Mouse (Mus musculus) midbrain, embryonic 12.5 days (tissue): ENCODE data around the gene Kif16b. TPM values are rescaled to one million over a fixed set of nuclear protein-coding genes. Genes with fewer than 3 reads are reported as not detected.

Experiments used
- ATAC-seq: fragments of 200-750 bp; cut with Nextera tagmentation; 2 replicates; pipeline ENCODE4 v1.8.0; 2017; ENCODE audit warnings: low read depth, moderate TSS enrichment, moderate library complexity; ENCODE audit not compliant: low FRiP score
- H3K27ac ChIP-seq: fragments of 300-500 bp; sonication (generic); replicated peaks from 2 replicates; pipeline ENCODE4 v1.5.1; 2016; ENCODE audit warnings: mild to moderate bottlenecking
- H3K27me3 ChIP-seq: fragments of 300-500 bp; sonication (generic); 2 replicates; pipeline ENCODE4 v1.6.1; 2016; ENCODE audit warnings: mild to moderate bottlenecking
- H3K36me3 ChIP-seq: fragments of 300-500 bp; sonication (generic); 2 replicates; pipeline ENCODE4 v1.6.1; 2016
- H3K4me1 ChIP-seq: fragments of 300-500 bp; sonication (generic); 2 replicates; pipeline ENCODE4 v1.6.1; 2016
- H3K4me2 ChIP-seq: fragments of 300-500 bp; sonication (generic); replicated peaks from 2 replicates; pipeline ENCODE4 v1.6.1; 2016; ENCODE audit warnings: mild to moderate bottlenecking, moderate library complexity
- H3K4me3 ChIP-seq: fragments of 300-500 bp; sonication (generic); 2 replicates; pipeline ENCODE4 v1.5.1; 2016; ENCODE audit warnings: mild to moderate bottlenecking
- H3K9ac ChIP-seq: fragments of 300-500 bp; sonication (generic); replicated peaks from 2 replicates; pipeline ENCODE4 v1.6.1; 2016; ENCODE audit warnings: mild to moderate bottlenecking, moderate library complexity
- H3K9me3 ChIP-seq: fragments of 300-500 bp; sonication (generic); 2 replicates; pipeline ENCODE4 v1.6.1; 2016; ENCODE audit warnings: mild to moderate bottlenecking
- WGBS: fragments of 180-500 bp; shearing (Covaris S2); methylation state at CpG from one replicate; pipeline ENCODE4 v1.1.7; 2016; 5-methylcytosine and 5-hydroxymethylcytosine counted together
- polyA plus RNA-seq: library from polyadenylated mRNA; unstranded; fragments of >200 nt; fragmentation: Nextera tagmentation; extraction: Ambion mirVana; gene quantifications from 2 replicates; pipeline ENCODE4 v1.2.1, GENCODE M21; 2016

The Kif16b gene
- polyA plus RNA-seq, 1 experiment from 2014 or later, result 7.3 TPM

- Histone ChIP-seq H3K4me3 (no peak overlapping the region), H3K4me1 (no peaks in the 10 kb centered on the region), H3K27me3 (no peaks in the 10 kb centered on the region), H3K4me2 (no peak overlapping the region), H3K9ac (no peak overlapping the region), H3K36me3 (no peaks in the 10 kb centered on the region), H3K27ac (no peak overlapping the region), H3K9me3 (no peaks in the 10 kb centered on the region)
- WGBS, result 86% methylated on average over 2 of the region's 2 CpGs
- ATAC-seq, result no peak
These were observed 10.0 kb downstream of the Kif16b start for GRCm38 (mm10) chr2:142891283-142891682.

DNA sequence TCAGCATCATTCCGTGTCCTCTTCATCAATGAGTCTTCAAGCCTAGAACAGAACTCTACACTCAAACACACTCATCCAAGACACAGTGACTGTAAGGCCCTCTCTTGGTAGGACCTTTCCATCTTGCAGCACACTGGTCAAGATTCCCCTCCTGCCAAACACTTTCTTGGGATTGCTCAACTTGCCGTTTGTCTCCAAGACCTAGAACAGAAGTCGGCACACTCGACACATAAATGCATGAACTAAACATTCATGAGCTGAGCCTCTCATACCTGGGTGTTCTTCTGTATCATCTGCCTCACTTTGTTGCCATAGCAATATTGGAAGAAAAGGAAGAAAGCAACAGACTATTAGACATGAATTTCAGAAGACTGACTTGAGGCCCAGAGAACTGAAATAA is 16.9 kb downstream of the Kif16b start:
- Histone ChIP-seq H3K9ac (no peak overlapping the region), H3K4me3 (no peak overlapping the region), H3K4me1 (no peaks in the 10 kb centered on the region), H3K27me3 (no peaks in the 10 kb centered on the region), H3K4me2 (no peak overlapping the region), H3K27ac (no peak overlapping the region), H3K9me3 (no peaks in the 10 kb centered on the region), H3K36me3 (no peaks in the 10 kb centered on the region)
- ATAC-seq, result no peak
- WGBS, result 96% methylated on average over 4 of the region's 4 CpGs

- H3K4me3 ChIP-seq, result no peak overlapping the region
- H3K4me2 ChIP-seq, result no peak overlapping the region
- ATAC-seq, result no peak
- WGBS, result 88% methylated on average over 7 of the region's 7 CpGs
- H3K36me3 ChIP-seq, result no peaks in the 10 kb centered on the region
- H3K9ac ChIP-seq, result no peak overlapping the region
- H3K4me1 ChIP-seq, result no peaks in the 10 kb centered on the region
- no peaks in the 10 kb centered on the region for H3K27me3 ChIP-seq
- H3K9me3 ChIP-seq, result no peaks in the 10 kb centered on the region
- H3K27ac ChIP-seq, result no peak overlapping the region
These were observed 17.7 kb downstream of the Kif16b start for GRCm38 (mm10) chr2:142883625-142883994.

DNA sequence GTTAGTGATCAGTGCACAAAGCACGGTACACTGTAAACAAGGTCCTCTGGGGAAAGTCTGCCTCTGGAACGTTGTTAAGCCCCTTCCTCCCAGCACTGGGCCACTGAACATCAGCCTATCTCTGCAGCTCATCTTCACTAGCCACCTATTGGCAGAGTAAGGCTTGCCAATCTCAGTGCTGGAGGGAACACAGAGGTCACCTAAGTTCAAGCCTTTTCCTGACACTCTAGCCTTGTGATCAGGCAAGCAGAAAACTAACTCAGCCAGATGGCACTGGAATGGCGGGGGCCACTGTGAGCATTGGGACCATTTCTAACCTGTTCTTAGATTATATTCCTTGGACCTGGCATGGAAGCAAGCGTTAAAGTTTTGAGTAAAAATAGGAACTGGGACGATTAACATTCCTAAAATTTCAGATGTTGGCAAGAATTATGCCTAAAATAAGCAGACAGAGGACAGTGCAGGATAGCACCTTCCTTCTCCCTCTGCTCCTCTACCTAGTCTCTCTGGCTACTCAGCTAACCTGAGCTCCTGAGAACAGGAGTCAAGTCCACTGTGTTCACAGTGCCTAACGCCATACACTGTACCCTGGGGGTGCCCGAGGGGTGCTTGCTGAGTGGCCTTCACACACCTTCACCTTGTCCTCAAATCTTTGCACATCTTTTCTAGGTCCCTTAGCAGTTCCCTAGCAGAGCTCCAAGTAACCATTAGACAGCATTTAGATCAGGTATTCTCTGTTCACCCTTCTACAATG is 18.3 kb downstream of the Kif16b start:
- Histone ChIP-seq H3K9me3 (no peaks in the 10 kb centered on the region), H3K27ac (no peak overlapping the region), H3K27me3 (no peaks in the 10 kb centered on the region), H3K4me3 (no peak overlapping the region), H3K4me1 (no peaks in the 10 kb centered on the region), H3K4me2 (no peak overlapping the region), H3K36me3 (no peaks in the 10 kb centered on the region), H3K9ac (no peak overlapping the region)
- 58% methylated on average over 7 of the region's 7 CpGs for WGBS
- no peak for ATAC-seq

DNA sequence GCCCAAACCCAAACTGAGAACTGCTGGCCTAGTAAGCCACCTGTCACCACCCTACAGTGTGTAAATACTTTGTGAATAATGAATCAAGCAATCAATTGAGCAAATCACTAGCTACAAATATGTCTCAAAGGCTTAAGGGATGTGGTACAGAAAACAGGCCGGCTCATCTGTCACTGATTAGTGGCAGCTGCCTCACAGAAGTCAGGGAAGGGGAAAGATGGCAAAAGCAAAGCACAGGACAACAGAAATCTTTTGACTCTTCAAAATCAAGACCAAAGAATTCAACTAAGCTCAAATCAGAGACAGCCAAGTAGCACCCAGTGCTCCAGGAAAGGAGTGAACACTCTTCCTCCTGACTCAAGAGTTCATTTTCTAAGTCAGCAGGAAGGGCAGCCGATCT is 18.9 kb downstream of the Kif16b start:
- ATAC-seq, result no peak
- Histone ChIP-seq H3K27ac (no peak overlapping the region), H3K4me3 (no peak overlapping the region), H3K9me3 (no peaks in the 10 kb centered on the region), H3K4me1 (no peaks in the 10 kb centered on the region), H3K4me2 (no peak overlapping the region), H3K36me3 (no peaks in the 10 kb centered on the region), H3K9ac (no peak overlapping the region), H3K27me3 (no peaks in the 10 kb centered on the region)
- WGBS, result 49% methylated on average over 2 of the region's 2 CpGs

- no peaks in the 10 kb centered on the region for H3K27me3 ChIP-seq
- no peaks in the 10 kb centered on the region for H3K9me3 ChIP-seq
- no peak overlapping the region for H3K4me3 ChIP-seq
- no peak overlapping the region for H3K27ac ChIP-seq
- H3K4me2 ChIP-seq, result no peak overlapping the region
- no peaks in the 10 kb centered on the region for H3K4me1 ChIP-seq
- no peaks in the 10 kb centered on the region for H3K36me3 ChIP-seq
- WGBS, result 61% methylated on average over 4 of the region's 4 CpGs
- ATAC-seq, result no peak
- H3K9ac ChIP-seq, result no peak overlapping the region
These were observed 20.2 kb downstream of the Kif16b start for GRCm38 (mm10) chr2:142881177-142881576.

GRCm38 (mm10) chr2:142879257-142879818 is 22.0 kb downstream of the Kif16b start:
- Histone ChIP-seq H3K4me2 (no peak overlapping the region), H3K4me1 (no peaks in the 10 kb centered on the region), H3K9me3 (no peaks in the 10 kb centered on the region), H3K9ac (no peak overlapping the region), H3K36me3 (no peaks in the 10 kb centered on the region), H3K27ac (no peak overlapping the region), H3K27me3 (no peaks in the 10 kb centered on the region), H3K4me3 (no peak overlapping the region)
- WGBS, result 72% methylated on average over 8 of the region's 8 CpGs
- ATAC-seq, result no peak

DNA sequence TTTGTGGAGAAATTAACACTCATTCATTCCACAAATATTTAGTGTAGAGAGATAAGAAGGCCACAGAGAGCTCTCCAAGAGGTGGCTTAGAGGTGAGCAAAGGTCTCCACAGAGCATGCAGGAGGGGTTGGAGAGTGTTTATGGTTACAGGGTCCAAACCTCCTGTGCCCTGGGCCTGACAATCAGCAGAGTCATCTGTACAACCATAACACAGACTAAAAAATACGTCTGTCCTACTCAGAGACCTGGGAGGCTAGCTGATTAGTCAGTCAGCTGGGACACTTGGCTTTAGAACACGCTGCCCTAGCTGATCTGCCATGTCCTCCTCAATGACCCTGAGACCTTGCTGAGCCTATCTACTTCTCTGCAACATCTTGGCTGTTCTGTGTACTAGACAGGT is 24.7 kb downstream of the Kif16b start:
- H3K4me1 ChIP-seq, result no peaks in the 10 kb centered on the region
- no peak overlapping the region for H3K27ac ChIP-seq
- H3K4me2 ChIP-seq, result no peak overlapping the region
- H3K9me3 ChIP-seq, result no peaks in the 10 kb centered on the region
- 68% methylated on average over 2 of the region's 2 CpGs for WGBS
- H3K9ac ChIP-seq, result no peak overlapping the region
- H3K27me3 ChIP-seq, result no peaks in the 10 kb centered on the region
- ATAC-seq, result no peak
- H3K36me3 ChIP-seq, result no peaks in the 10 kb centered on the region
- H3K4me3 ChIP-seq, result no peak overlapping the region

- ATAC-seq, result no peak
- H3K27me3 ChIP-seq, result no peaks in the 10 kb centered on the region
- WGBS, result 64% methylated on average over 4 of the region's 4 CpGs
- no peak overlapping the region for H3K4me3 ChIP-seq
- H3K4me1 ChIP-seq, result no peaks in the 10 kb centered on the region
- no peak overlapping the region for H3K4me2 ChIP-seq
- no peaks in the 10 kb centered on the region for H3K36me3 ChIP-seq
- H3K9ac ChIP-seq, result no peak overlapping the region
- no peak overlapping the region for H3K27ac ChIP-seq
- H3K9me3 ChIP-seq, result no peaks in the 10 kb centered on the region
These were observed 25.4 kb downstream of the Kif16b start for GRCm38 (mm10) chr2:142875936-142876335.

DNA sequence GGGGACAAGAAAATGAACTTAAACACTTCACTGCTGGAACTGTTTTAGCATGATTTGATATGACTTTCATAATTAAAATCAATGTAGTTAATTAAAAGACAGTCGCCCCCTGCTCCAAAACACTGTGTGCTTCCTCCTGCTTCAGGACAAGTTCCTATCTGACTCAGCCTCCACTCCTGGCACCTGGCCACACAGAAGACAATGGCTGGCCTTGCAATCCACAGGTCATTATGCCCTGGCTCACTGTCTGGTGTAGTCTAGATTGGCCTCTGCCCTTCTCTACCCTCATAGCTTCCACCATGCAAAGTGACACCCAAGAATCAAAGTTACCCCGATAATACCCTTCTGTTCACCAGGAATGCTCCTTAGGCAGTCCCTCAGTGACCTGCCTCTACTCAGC is 26.8 kb downstream of the Kif16b start:
- no peak for ATAC-seq
- 85% methylated on average over 2 of the region's 2 CpGs for WGBS
- Histone ChIP-seq H3K27me3 (no peaks in the 10 kb centered on the region), H3K9ac (no peak overlapping the region), H3K4me2 (no peak overlapping the region), H3K4me3 (no peak overlapping the region), H3K36me3 (no peaks in the 10 kb centered on the region), H3K9me3 (no peaks in the 10 kb centered on the region), H3K4me1 (no peaks in the 10 kb centered on the region), H3K27ac (no peak overlapping the region)

DNA sequence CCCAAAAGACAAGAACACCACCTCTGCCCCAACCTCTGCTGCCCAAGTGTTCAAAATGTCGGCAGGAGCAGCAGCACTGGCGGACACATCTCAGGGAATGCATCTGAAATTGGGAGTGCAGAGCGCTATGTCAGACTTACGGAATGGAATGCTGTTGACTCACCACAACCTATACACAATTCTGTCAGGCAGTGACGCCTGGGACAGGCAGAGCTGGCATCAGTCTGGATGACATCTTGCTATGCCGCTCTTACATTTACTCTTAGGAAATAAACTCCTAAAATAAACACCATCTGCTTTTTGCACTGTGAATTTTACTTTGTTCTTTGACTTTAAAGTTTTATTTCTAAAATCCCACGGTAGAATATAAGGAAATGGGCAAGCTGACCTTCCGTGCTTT is 31.3 kb downstream of the Kif16b start:
- no peaks in the 10 kb centered on the region for H3K4me1 ChIP-seq
- no peaks in the 10 kb centered on the region for H3K27me3 ChIP-seq
- WGBS, result 93% methylated on average over 8 of the region's 8 CpGs
- no peaks in the 10 kb centered on the region for H3K9me3 ChIP-seq
- H3K27ac ChIP-seq, result no peak overlapping the region
- no peak overlapping the region for H3K4me3 ChIP-seq
- no peak overlapping the region for H3K4me2 ChIP-seq
- no peaks in the 10 kb centered on the region for H3K36me3 ChIP-seq
- no peak overlapping the region for H3K9ac ChIP-seq
- ATAC-seq, result no peak

DNA sequence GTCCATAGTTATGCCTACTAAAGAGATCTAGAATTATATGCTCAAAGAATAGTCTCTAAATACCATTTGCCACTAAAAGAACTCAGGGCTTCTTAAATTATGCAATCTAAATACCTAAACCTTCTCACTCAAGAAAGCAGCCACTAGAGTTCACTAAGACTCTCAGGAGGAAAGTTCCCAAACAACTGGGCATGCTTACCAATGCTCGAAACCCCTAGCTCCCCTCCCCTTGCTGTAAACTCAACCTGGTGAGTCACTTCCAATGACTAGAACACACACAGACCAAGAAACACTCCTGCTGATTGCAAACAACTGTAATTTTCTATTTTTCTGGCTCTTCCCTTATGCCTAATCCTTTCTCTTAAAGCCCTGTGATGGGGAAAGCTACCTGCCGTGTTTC is 33.9 kb downstream of the Kif16b start:
- H3K27me3 ChIP-seq, result no peaks in the 10 kb centered on the region
- H3K4me3 ChIP-seq, result no peak overlapping the region
- H3K4me1 ChIP-seq, result no peaks in the 10 kb centered on the region
- no peaks in the 10 kb centered on the region for H3K36me3 ChIP-seq
- H3K9ac ChIP-seq, result no peak overlapping the region
- WGBS, result 89% methylated on average over 2 of the region's 2 CpGs
- H3K4me2 ChIP-seq, result no peak overlapping the region
- no peak overlapping the region for H3K27ac ChIP-seq
- no peaks in the 10 kb centered on the region for H3K9me3 ChIP-seq
- no peak for ATAC-seq

DNA sequence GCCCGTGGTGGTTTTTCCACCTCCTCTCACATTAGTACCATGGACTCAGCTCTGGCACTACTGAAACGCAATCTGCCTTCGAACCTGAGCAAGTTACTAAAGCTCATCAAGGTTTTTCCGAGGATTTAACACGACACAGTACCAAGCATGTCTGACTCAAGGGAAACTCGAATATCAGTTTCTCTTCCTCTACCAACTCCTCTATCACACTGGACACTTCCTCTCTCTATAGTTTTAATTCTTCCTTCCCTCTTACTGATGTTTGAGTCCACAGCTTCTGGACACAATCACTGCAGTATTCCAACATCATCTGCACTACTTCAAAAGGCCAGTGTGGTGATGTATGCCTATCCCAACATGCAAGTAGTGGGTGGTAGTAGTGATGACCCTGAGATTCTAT is 40.3 kb downstream of the Kif16b start:
- no peaks in the 10 kb centered on the region for H3K36me3 ChIP-seq
- H3K9me3 ChIP-seq, result no peaks in the 10 kb centered on the region
- H3K4me2 ChIP-seq, result no peak overlapping the region
- WGBS, result 83% methylated on average over 6 of the region's 6 CpGs
- no peak for ATAC-seq
- no peak overlapping the region for H3K4me3 ChIP-seq
- H3K9ac ChIP-seq, result no peak overlapping the region
- H3K4me1 ChIP-seq, result no peaks in the 10 kb centered on the region
- no peak overlapping the region for H3K27ac ChIP-seq
- no peaks in the 10 kb centered on the region for H3K27me3 ChIP-seq
